Mouse (Mus musculus) limb, embryonic 15.5 days (tissue): ENCODE data around the gene Agmat. TPM values are rescaled to one million over a fixed set of nuclear protein-coding genes. Genes with fewer than 3 reads are reported as not detected.
"Not testable (repeated sequence)": the region's sequence is repeated elsewhere in the genome, so short reads cannot be mapped to it uniquely, and the experiment has no call there.

ENCODE experiments used
- ATAC-seq: fragments of 200-750 bp; cut with Nextera tagmentation; 2 replicates; pipeline ENCODE4 v1.8.0; 2017; ENCODE audit warnings: low read depth, moderate TSS enrichment; ENCODE audit not compliant: insufficient number of reproducible peaks, low FRiP score, low TSS enrichment
- H3K27ac ChIP-seq: fragments of 300-500 bp; sonication (generic); 2 replicates; pipeline ENCODE4 v1.5.1; 2015; ENCODE audit warnings: moderate library complexity, mild to moderate bottlenecking, inconsistent platforms
- H3K27me3 ChIP-seq: fragments of 300-500 bp; sonication (generic); 2 replicates; pipeline ENCODE4 v1.6.1; 2015; ENCODE audit warnings: inconsistent platforms
- H3K36me3 ChIP-seq: fragments of 300-500 bp; sonication (generic); 2 replicates; pipeline ENCODE4 v1.6.1; 2015; ENCODE audit warnings: inconsistent platforms
- H3K4me1 ChIP-seq: fragments of 300-500 bp; sonication (generic); 2 replicates; pipeline ENCODE4 v1.6.1; 2015; ENCODE audit warnings: inconsistent platforms
- H3K4me2 ChIP-seq: fragments of 300-500 bp; sonication (generic); 2 replicates; pipeline ENCODE4 v1.6.1; 2015; ENCODE audit warnings: mild to moderate bottlenecking, inconsistent platforms
- H3K4me3 ChIP-seq: fragments of 300-500 bp; sonication (generic); 2 replicates; pipeline ENCODE4 v1.5.1; 2015; ENCODE audit warnings: mild to moderate bottlenecking, inconsistent platforms
- H3K9ac ChIP-seq: fragments of 300-500 bp; sonication (generic); 2 replicates; pipeline ENCODE4 v1.6.1; 2015; ENCODE audit warnings: inconsistent platforms
- H3K9me3 ChIP-seq: fragments of 300-500 bp; sonication (generic); 2 replicates; pipeline ENCODE4 v1.6.1; 2016; ENCODE audit warnings: inconsistent platforms
- WGBS: fragments of 180-500 bp; shearing (Covaris S2); methylation state at CpG from one replicate; pipeline ENCODE4 v1.1.7; 2015; 5-methylcytosine and 5-hydroxymethylcytosine counted together
- polyA plus RNA-seq: library from polyadenylated mRNA; unstranded; fragments of >200 nt; fragmentation: Nextera tagmentation; extraction: Ambion mirVana; gene quantifications from 2 replicates; pipeline ENCODE4 v1.2.1, GENCODE M21; 2015

Agmat gene
- polyA plus RNA-seq, 1 experiment from 2014 or later, result not detected

DNA sequence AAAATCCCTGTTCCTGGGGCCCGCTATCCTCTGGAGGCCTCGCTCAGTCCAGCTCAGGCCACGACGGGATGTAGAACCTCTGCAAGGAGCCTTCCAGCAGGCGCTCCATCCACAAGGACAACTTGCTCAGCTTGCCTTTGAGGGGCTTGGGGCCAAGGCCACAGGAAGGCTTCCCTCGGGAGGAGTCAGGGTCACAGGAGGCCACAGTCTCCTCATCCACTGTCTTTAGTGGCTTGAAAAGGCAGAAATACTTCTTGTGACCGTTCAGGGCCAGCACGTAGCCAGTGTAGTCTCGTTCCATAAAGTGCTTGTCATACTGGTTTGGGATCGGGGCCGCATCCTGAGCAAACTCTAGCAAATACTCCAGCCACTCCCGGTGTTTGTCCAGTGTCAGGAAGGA, 17.0 kb downstream of the Agmat start:
- peaks cover 49% of the 10 kb centered on the region for H3K36me3 ChIP-seq
- WGBS, result 91% methylated on average over 12 of the region's 12 CpGs

DNA sequence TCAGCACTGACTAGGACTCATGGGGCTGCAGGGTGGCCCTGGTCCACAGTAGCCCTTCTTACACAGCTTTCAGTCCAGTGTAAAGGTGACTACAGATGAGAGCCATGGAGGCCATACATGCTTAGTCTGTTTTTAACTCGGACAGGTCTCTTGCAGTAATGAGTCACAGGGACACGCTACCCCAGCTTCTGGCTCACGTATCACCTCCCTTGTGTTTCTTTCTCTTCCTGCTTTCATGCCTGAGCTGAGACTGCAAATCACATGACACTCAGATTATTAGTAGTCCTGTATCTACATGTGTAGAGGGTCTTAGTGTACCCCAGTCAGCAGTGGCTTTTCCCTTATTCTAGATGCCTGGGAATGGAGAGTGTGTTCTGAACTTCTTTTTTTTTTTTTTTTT, 18.5 kb downstream of the Agmat start:
- ATAC-seq, result no peak
- H3K27ac ChIP-seq, result no peak overlapping the region
- H3K27me3 ChIP-seq, result no peaks in the 10 kb centered on the region
- H3K4me2 ChIP-seq, result no peak overlapping the region
- peaks cover 63% of the 10 kb centered on the region for H3K36me3 ChIP-seq
- H3K9me3 ChIP-seq, result no peaks in the 10 kb centered on the region
- 92% methylated on average over 3 of the region's 3 CpGs for WGBS
- no peak overlapping the region for H3K9ac ChIP-seq
- H3K4me3 ChIP-seq, result no peak overlapping the region
- peaks cover 24% of the 10 kb centered on the region for H3K4me1 ChIP-seq

More for the DNA sequence above, 17.0 kb downstream of the Agmat start:
- Histone ChIP-seq H3K27me3 (no peaks in the 10 kb centered on the region), H3K27ac (no peak overlapping the region), H3K9ac (no peak overlapping the region), H3K9me3 (no peaks in the 10 kb centered on the region), H3K4me3 (no peak overlapping the region), H3K4me1 (peaks cover 24% of the 10 kb centered on the region), H3K4me2 (no peak overlapping the region)
- no peak for ATAC-seq

DNA sequence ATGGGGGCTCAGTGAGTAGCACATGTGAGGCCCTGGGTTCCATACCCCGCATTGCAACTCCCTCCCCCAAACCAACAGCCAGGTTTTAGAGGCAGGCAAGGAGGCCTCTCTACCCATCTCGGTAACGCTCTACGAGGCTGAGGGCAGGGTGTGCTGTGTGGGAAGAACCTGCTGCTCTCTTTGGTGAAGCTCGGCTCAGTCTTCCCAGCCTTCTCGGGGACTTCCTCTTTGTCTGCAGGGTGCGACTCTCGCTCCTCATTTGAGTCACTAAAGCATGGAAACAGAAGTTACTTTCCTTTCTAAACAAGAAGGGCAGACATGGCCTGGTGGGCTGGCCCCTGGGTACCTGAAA, 19.8 kb downstream of the Agmat start:
- Histone ChIP-seq H3K9ac (no peak overlapping the region), H3K9me3 (no peaks in the 10 kb centered on the region), H3K27me3 (no peaks in the 10 kb centered on the region), H3K4me1 (peaks cover 24% of the 10 kb centered on the region), H3K4me3 (no peak overlapping the region), H3K36me3 (peaks cover 72% of the 10 kb centered on the region), H3K4me2 (peak overlapping the region; percentile 26; the same call in 1 of the 2 replicates), H3K27ac (peak overlapping the region; percentile 87)
- 52% methylated on average over 8 of the region's 8 CpGs for WGBS
- no peak for ATAC-seq

DNA sequence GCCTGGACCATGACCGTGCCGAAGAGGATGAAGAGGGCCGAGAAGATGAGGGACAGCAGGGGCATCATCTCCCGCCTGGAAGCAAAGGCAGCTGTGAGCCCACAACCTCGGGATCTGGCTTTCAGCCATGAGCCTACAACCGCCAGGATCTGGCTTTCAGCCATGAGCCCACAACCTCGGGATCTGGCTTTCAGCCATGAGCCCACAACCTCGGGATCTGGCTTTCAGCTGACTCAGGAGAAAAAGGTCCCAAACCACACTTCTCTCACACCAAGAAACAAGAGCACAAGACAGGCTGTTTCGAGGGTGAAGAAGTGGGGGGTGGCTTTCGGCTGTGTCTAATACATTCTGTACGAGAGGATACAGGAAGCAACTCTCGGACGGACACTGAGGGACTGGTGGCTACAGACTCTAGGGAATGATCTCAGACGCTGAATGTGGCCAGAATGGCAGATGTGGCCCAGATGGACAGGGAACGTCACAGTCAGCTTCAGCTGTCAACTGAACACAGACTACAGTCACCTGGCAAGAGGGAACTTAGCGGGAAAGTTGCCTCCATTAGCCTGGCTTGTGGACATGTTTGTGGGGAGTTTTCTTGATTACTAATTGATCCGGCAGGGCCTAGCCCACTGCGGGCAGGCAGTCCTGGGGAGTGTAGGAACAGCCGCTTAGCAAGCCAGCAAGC, 20.3 kb downstream of the Agmat start:
- Histone ChIP-seq H3K36me3 (peaks cover 72% of the 10 kb centered on the region), H3K4me1 (peaks cover 24% of the 10 kb centered on the region), H3K4me3 (no peak overlapping the region), H3K9me3 (no peaks in the 10 kb centered on the region), H3K4me2 (peak overlapping the region; percentile 26), H3K27me3 (no peaks in the 10 kb centered on the region), H3K27ac (peak overlapping the region; percentile 87), H3K9ac (no peak overlapping the region)
- WGBS, result 27% methylated on average over 19 of the region's 19 CpGs
- peak; percentile 71 for ATAC-seq

DNA sequence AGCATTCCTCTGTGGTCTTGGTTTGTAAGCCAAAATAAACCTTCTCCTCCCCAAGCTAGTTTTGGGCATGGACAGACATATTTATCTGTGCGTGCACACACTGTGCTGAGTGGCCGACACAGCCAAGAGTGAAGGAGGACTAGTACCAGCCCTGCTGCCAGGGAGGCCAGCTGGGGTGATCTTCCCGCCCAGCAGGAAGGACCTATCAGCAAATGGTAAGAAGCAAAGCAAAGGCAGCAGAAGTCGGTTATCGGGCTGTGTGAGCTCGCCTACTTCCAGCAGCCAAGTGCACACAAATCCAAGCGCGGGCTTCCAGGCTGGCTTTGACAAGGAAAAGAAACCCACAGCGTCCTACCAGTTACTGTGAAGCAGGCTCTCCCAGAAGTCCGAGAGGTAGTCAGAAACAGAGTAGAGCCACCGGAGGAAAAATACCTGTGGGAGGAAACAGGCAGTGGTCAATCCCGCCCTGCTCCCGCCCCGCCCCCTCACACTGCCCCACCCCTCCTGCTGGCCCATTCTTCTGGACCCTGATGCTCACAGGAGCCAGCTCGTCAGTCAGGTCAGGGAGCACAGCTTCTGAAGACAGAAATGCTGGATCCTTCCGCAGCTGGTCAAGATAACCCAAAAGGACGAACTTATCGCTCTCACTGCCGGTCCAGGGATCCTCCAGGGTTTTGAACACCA, 21.0 kb downstream of the Agmat start:
- no peak overlapping the region for H3K4me3 ChIP-seq
- H3K27me3 ChIP-seq, result no peaks in the 10 kb centered on the region
- H3K27ac ChIP-seq, result peak overlapping the region; percentile 87
- peak overlapping the region; percentile 26 for H3K4me2 ChIP-seq
- peaks cover 72% of the 10 kb centered on the region for H3K36me3 ChIP-seq
- WGBS, result 64% methylated on average over 19 of the region's 19 CpGs
- H3K9me3 ChIP-seq, result no peaks in the 10 kb centered on the region
- peak; percentile 78 for ATAC-seq
- peaks cover 24% of the 10 kb centered on the region for H3K4me1 ChIP-seq
- H3K9ac ChIP-seq, result no peak overlapping the region

DNA sequence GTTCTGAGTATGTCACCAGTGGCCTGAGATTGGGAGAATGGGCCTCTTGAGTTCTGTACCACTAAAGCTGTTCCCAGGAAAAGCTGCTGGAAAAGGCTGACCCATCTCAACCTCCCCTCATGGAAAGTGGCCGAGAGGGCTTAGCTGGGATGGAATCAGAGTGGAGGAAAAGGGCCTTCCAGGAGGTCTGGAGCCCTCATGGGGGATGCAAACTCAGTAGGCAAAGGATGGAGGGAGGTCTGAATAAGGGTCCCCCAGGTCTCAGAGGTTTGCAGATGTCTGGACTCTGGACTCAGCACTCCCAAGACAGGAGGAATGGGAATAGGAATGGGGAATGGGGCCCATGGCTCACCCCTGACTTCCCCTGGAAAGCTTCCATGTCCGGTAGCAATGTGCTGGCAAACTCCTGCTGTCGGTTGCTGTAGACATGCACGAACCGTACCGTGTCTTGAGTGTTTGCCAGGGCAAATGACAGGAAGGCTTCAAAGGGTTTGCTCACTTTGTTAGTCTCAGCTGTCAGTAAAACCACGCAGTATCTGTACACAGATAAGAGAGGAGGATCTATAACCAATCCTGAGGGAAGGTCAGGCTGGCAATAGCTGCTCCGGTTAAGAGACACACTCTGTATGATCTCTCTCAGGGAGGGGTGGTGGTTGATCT, 23.2 kb downstream of the Agmat start:
- peaks cover 70% of the 10 kb centered on the region for H3K36me3 ChIP-seq
- H3K4me3 ChIP-seq, result no peak overlapping the region
- ATAC-seq, result no peak
- H3K27me3 ChIP-seq, result no peaks in the 10 kb centered on the region
- no peak overlapping the region for H3K4me2 ChIP-seq
- H3K4me1 ChIP-seq, result peaks cover 24% of the 10 kb centered on the region
- H3K27ac ChIP-seq, result no peak overlapping the region
- no peaks in the 10 kb centered on the region for H3K9me3 ChIP-seq
- 84% methylated on average over 8 of the region's 8 CpGs for WGBS
- no peak overlapping the region for H3K9ac ChIP-seq

DNA sequence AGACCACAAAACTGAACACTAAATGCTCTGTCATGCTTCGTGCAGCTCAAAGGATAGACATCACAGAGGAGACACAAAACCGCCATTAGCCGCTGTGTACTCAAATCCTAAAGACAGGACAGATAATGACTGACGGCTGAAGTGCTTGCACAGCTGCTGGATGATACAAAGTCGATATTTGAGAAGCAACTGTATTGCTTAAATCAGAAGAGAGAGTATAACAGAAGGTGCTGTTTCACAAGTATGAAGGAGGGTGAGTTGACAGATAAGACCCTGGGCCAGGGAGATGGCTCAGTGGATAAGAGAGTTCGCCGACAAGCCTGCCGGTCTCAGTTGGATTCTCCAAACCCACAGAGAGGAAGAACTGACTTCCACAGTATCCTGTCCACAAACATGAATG, 25.4 kb downstream of the Agmat start:
- H3K4me3 ChIP-seq, result no peak overlapping the region
- no peaks in the 10 kb centered on the region for H3K9me3 ChIP-seq
- ATAC-seq, result no peak
- H3K4me2 ChIP-seq, result no peak overlapping the region
- H3K27ac ChIP-seq, result no peak overlapping the region
- H3K9ac ChIP-seq, result no peak overlapping the region
- H3K4me1 ChIP-seq, result peaks cover 14% of the 10 kb centered on the region
- H3K36me3 ChIP-seq, result peaks cover 84% of the 10 kb centered on the region
- WGBS, result 90% methylated on average over 8 of the region's 8 CpGs
- no peaks in the 10 kb centered on the region for H3K27me3 ChIP-seq

DNA sequence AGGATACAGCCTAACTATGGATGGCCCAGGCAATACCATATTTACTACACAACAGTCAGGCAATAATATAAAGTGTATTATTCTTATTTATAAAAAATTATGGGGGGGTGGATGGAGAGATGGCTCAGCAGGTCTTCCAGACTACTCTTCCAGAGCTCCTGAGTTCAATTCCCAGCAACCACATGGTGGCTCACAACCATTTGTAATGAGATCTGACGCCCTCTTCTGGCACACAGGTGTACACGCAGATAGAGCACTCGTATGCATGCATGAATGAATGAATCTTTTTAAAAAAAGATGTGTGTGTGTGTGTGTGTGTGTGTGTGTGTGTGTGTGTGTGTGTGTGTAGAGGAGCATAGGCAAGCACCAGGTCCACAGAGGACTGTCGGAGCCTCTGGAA, 26.5 kb downstream of the Agmat start:
- ATAC-seq, H3K9me3 ChIP-seq, H3K27ac ChIP-seq, H3K9ac ChIP-seq, H3K4me1 ChIP-seq, H3K4me3 ChIP-seq, H3K4me2 ChIP-seq, H3K27me3 ChIP-seq: not testable (repeated sequence)
- peaks cover 89% of the 10 kb centered on the region for H3K36me3 ChIP-seq
- WGBS, result 87% methylated on average over 4 of the region's 4 CpGs

- H3K27ac ChIP-seq, result no peak overlapping the region
- 87% methylated on average over 8 of the region's 8 CpGs for WGBS
These were observed 33.4 kb downstream of the Agmat start for GRCm38 (mm10) chr4:141779828-141780227.

DNA sequence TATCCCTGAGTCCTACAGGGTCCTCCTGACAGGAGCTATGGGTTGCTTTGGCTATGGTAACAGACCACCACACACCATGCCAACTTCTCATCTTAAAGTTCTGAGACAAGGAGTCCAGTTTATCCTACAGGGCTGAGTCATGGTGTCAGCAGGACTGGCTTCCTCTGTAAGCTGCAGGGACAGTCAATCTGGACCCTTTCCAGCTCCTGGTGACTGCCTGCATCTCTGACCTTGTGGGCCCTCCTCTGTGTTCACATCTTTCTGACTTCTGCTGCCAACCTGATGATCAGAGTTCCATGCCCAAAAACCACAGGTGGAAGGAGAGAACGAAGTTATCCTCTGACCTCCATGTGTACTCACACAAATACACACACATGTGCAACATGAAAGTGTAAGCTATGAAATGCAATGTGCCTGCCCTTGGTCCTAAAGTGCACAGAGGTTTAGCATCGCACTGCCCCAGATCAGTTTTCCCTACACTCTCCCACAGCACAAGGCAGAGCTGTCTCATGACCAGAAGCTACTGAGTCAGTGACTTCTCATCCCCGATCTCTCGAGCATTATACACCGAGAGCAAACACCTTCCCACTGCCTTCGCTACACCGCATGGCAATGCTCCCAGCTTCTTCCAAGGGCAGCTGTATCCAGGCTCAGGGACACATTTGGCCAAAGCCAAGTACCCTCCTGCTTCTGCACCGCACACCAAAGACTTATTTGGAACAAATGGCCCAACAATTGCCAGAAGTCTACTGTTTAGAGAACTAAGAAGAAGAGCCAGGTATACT, 34.9 kb downstream of the Agmat start:
- H3K4me3 ChIP-seq, result no peak overlapping the region
- H3K4me1 ChIP-seq, result no peaks in the 10 kb centered on the region
- no peaks in the 10 kb centered on the region for H3K9me3 ChIP-seq
- ATAC-seq, result no peak
- no peak overlapping the region for H3K27ac ChIP-seq
- no peaks in the 10 kb centered on the region for H3K27me3 ChIP-seq
- H3K9ac ChIP-seq, result no peak overlapping the region
- H3K4me2 ChIP-seq, result no peak overlapping the region
- WGBS, result 93% methylated on average over 8 of the region's 8 CpGs
- peaks cover 85% of the 10 kb centered on the region for H3K36me3 ChIP-seq

More at GRCm38 (mm10) chr4:141779828-141780227, 33.4 kb downstream of the Agmat start:
- Histone ChIP-seq H3K4me2 (no peak overlapping the region), H3K4me3 (no peak overlapping the region), H3K9me3 (no peaks in the 10 kb centered on the region), H3K4me1 (no peaks in the 10 kb centered on the region), H3K9ac (no peak overlapping the region), H3K36me3 (peaks cover 89% of the 10 kb centered on the region), H3K27me3 (no peaks in the 10 kb centered on the region)
- ATAC-seq, result no peak

DNA sequence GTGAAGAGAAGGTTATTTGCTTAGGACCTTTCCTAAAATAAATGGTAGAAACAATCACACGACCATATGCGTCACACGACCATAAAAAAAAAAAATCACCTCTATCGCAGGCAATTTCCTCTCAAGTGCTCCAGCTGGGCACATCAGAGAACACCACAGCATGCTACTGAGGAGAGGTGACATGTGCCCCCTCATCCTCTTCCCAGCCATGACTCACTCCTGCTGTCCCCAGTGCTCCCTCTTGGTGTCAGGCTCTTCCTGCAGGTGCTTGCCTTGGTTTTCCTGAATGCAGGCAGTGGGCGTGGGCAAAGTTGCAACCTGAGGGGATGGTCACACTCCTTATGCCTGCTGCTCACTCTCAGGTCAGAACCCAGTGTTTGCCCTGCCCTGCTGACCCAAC, 38.4 kb downstream of the Agmat start:
- Histone ChIP-seq H3K27ac (no peak overlapping the region), H3K27me3 (no peaks in the 10 kb centered on the region), H3K4me3 (no peak overlapping the region), H3K4me1 (peaks cover 3% of the 10 kb centered on the region; the same call in 1 of the 2 replicates), H3K36me3 (peaks cover 69% of the 10 kb centered on the region), H3K9me3 (no peaks in the 10 kb centered on the region), H3K9ac (no peak overlapping the region), H3K4me2 (no peak overlapping the region)
- WGBS, result 73% methylated on average over 5 of the region's 5 CpGs
- ATAC-seq, result no peak
